Mouse (Mus musculus): Measurements from ENCODE around the gene Acot13. TPM values are rescaled to one million over a fixed set of nuclear protein-coding genes. Genes with fewer than 3 reads are reported as not detected.

Gene Acot13
- total and polyA plus RNA-seq, 2 experiments from 2014 or later, result 29.1 to 74.2 TPM

- TF ChIP-seq CTCF (IDR thresholded peaks at IDR 0.05; ENCODE audit: low read depth), result no peak
- Histone ChIP-seq H3K9ac (no peak overlapping the region), H3K4me1 (ENCODE audit: insufficient read depth) (no peaks in the 10 kb centered on the region), H3K4me3 (ENCODE audit: low read depth, low read length) (no peak overlapping the region), H3K36me3 (ENCODE audit: insufficient read depth) (peaks cover 6% of the 10 kb centered on the region; the same call in 1 of the 2 replicates), H3K27ac (ENCODE audit: low read depth, low read length) (no peak overlapping the region), H3K27me3 (ENCODE audit: insufficient read depth, low read length) (no peaks in the 10 kb centered on the region), H3K4me2 (ENCODE audit: low read depth) (no peak overlapping the region), H3K9me3 (ENCODE audit: low read length) (no peaks in the 10 kb centered on the region)
- ATAC-seq (no peak), DNase-seq (no peak)
- 79% methylated on average over 1 of the region's 1 CpGs for WGBS
Observed at GRCm38 (mm10) chr13:24819931-24820330, 11.4 kb downstream of the Acot13 start.

GRCm38 (mm10) chr13:24816125-24817092 is 14.9 kb downstream of the Acot13 start:
- Histone ChIP-seq H3K4me1 (ENCODE audit: insufficient read depth) (no peaks in the 10 kb centered on the region), H3K4me3 (ENCODE audit: low read depth, low read length) (no peak overlapping the region), H3K27ac (ENCODE audit: low read depth, low read length) (no peak overlapping the region), H3K4me2 (ENCODE audit: low read depth) (no peak overlapping the region), H3K9ac (no peak overlapping the region), H3K27me3 (ENCODE audit: insufficient read depth, low read length) (no peaks in the 10 kb centered on the region), H3K36me3 (ENCODE audit: insufficient read depth) (peaks cover 25% of the 10 kb centered on the region), H3K9me3 (ENCODE audit: low read length) (no peaks in the 10 kb centered on the region)
- ATAC-seq (peak; percentile 52), DNase-seq (no peak)
- no peak for TF ChIP-seq CTCF (IDR thresholded peaks at IDR 0.05; ENCODE audit: low read depth)
- WGBS, result 72% methylated on average over 4 of the region's 4 CpGs

GRCm38 (mm10) chr13:24814616-24815015 is 16.7 kb downstream of the Acot13 start:
- no peak for DNase-seq
- Histone ChIP-seq H3K4me2 (ENCODE audit: low read depth) (no peak overlapping the region), H3K27ac (ENCODE audit: low read depth, low read length) (no peak overlapping the region), H3K4me3 (ENCODE audit: low read depth, low read length) (no peak overlapping the region), H3K9me3 (ENCODE audit: low read length) (no peaks in the 10 kb centered on the region), H3K4me1 (ENCODE audit: insufficient read depth) (no peaks in the 10 kb centered on the region), H3K36me3 (ENCODE audit: insufficient read depth) (peaks cover 33% of the 10 kb centered on the region), H3K9ac (no peak overlapping the region), H3K27me3 (ENCODE audit: insufficient read depth, low read length) (no peaks in the 10 kb centered on the region)
- TF ChIP-seq CTCF (IDR thresholded peaks at IDR 0.05; ENCODE audit: low read depth), result no peak
- WGBS, result 78% methylated on average over 1 of the region's 1 CpGs
- no peak for ATAC-seq

GRCm38 (mm10) chr13:24812521-24812920 is 18.8 kb downstream of the Acot13 start:
- TF ChIP-seq CTCF (IDR thresholded peaks at IDR 0.05; ENCODE audit: low read depth), result no peak
- Histone ChIP-seq H3K4me3 (ENCODE audit: low read depth, low read length) (no peak overlapping the region), H3K4me2 (ENCODE audit: low read depth) (no peak overlapping the region), H3K9me3 (ENCODE audit: low read length) (no peaks in the 10 kb centered on the region), H3K27me3 (ENCODE audit: insufficient read depth, low read length) (no peaks in the 10 kb centered on the region), H3K4me1 (ENCODE audit: insufficient read depth) (no peaks in the 10 kb centered on the region), H3K27ac (ENCODE audit: low read depth, low read length) (no peak overlapping the region), H3K9ac (no peak overlapping the region), H3K36me3 (ENCODE audit: insufficient read depth) (peaks cover 39% of the 10 kb centered on the region)
- ATAC-seq, result no peak
- DNase-seq, result no peak
- WGBS, result 91% methylated on average over 2 of the region's 2 CpGs

GRCm38 (mm10) chr13:24806079-24806478 is 25.3 kb downstream of the Acot13 start:
- no peak for DNase-seq
- no peak for TF ChIP-seq CTCF (IDR thresholded peaks at IDR 0.05; ENCODE audit: low read depth)
- no peak for ATAC-seq
- Histone ChIP-seq H3K9me3 (ENCODE audit: low read length) (no peaks in the 10 kb centered on the region), H3K4me3 (ENCODE audit: low read depth, low read length) (no peak overlapping the region), H3K4me1 (ENCODE audit: insufficient read depth) (peaks cover 9% of the 10 kb centered on the region), H3K27me3 (ENCODE audit: insufficient read depth, low read length) (no peaks in the 10 kb centered on the region), H3K27ac (ENCODE audit: low read depth, low read length) (no peak overlapping the region), H3K9ac (no peak overlapping the region), H3K36me3 (ENCODE audit: insufficient read depth) (peaks cover 27% of the 10 kb centered on the region), H3K4me2 (ENCODE audit: low read depth) (no peak overlapping the region)

- peak overlapping the region; percentile 87; the same call in 1 of the 2 replicates for H3K9ac ChIP-seq
- WGBS, result 5% methylated on average over 2 of the region's 2 CpGs
- no peaks in the 10 kb centered on the region for H3K9me3 ChIP-seq (ENCODE audit: low read length)
- DNase-seq (no peak), ATAC-seq (no peak)
- H3K4me1 ChIP-seq (ENCODE audit: insufficient read depth), result peaks cover 13% of the 10 kb centered on the region
- H3K27ac ChIP-seq (ENCODE audit: low read depth, low read length), result no peak overlapping the region
- peak overlapping the region; percentile 68 for H3K4me2 ChIP-seq (ENCODE audit: low read depth)
- peak overlapping the region; percentile 68 for H3K4me3 ChIP-seq (ENCODE audit: low read depth, low read length)
- H3K36me3 ChIP-seq (ENCODE audit: insufficient read depth), result peaks cover 13% of the 10 kb centered on the region; the same call in 1 of the 2 replicates
- no peaks in the 10 kb centered on the region for H3K27me3 ChIP-seq (ENCODE audit: insufficient read depth, low read length)
- no peak for TF ChIP-seq CTCF (IDR thresholded peaks at IDR 0.05; ENCODE audit: low read depth)
Observed at GRCm38 (mm10) chr13:24803196-24803595, 28.1 kb downstream of the Acot13 start.

GRCm38 (mm10) chr13:24802131-24802691 is 29.1 kb downstream of the Acot13 start:
- peak; percentile 29 for DNase-seq
- Histone ChIP-seq H3K4me1 (ENCODE audit: insufficient read depth) (peaks cover 13% of the 10 kb centered on the region), H3K36me3 (ENCODE audit: insufficient read depth) (peaks cover 6% of the 10 kb centered on the region; the same call in 1 of the 2 replicates), H3K9me3 (ENCODE audit: low read length) (no peaks in the 10 kb centered on the region), H3K9ac (peak overlapping the region; percentile 87), H3K27ac (ENCODE audit: low read depth, low read length) (peak overlapping the region; percentile 98), H3K4me3 (ENCODE audit: low read depth, low read length) (peak overlapping the region; percentile 68), H3K4me2 (ENCODE audit: low read depth) (peak overlapping the region; percentile 68), H3K27me3 (ENCODE audit: insufficient read depth, low read length) (no peaks in the 10 kb centered on the region)
- no peak for ATAC-seq
- under 1% methylated on average over 26 of the region's 26 CpGs for WGBS
- no peak for TF ChIP-seq CTCF (IDR thresholded peaks at IDR 0.05; ENCODE audit: low read depth)

Measured in forebrain, postnatal 0 days (tissue).